In the genomic region with DNA sequence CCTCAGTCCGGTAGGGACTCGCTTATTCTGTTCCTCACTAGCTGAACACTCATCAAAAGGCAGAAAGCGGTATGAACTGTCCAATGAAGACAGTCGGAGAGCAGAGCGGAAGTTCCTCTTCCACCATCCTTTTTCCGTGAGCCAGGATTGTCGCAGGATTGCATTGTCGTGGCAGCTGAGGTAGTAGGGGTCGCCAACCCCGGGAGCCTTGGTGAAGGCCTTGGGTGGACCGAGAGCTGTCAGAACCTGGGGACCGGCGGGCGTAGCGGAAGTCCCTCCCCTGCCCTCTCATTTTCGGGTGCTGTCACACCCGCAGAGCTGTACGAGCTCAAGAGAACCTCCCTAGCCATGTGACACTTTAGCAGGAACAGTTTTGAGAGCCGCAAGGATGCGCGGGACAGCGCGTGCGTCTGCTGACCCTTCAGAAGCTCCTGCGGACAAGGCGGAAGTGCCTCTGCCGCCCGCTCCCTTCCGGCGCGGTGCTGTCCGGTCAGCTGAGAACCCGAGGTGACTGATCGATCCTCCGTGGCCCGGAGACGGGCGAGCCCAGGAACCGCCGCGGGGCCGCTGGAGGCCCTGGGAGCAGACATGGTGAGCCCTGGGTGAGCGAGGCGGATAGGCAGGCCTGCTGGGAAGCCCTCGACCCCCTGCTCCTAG, we compare ENCODE assay signal across 8 mouse cellular contexts. TPM values are rescaled to one million over a fixed set of nuclear protein-coding genes. Genes with fewer than 3 reads are reported as not detected.
DNase-seq lines count a peak whose midpoint lies in the region; ATAC-seq and TF ChIP-seq lines count a peak whose summit lies in the region.

A gene (plus strand): TSS at position 402 of the 657 bp plus-strand sequence.

- TF ChIP-seq POLR2A in CH12.LX (IDR thresholded peaks at IDR 0.05; ENCODE audit: low read depth, low read length): peak; percentile 53

- H3K9me3 ChIP-seq in CH12.LX (replicated peaks; ENCODE audit: low read length): peaks cover 13% of the 10 kb centered on the region
- peaks cover 12% of the 10 kb centered on the region; the same call in 1 of the 2 replicates for H3K9me3 ChIP-seq in forebrain, embryonic 11.5 days (ENCODE audit: control insufficient read depth, low read length)
- peaks cover 9% of the 10 kb centered on the region; the same call in 1 of the 2 replicates for H3K9me3 ChIP-seq in heart, embryonic 15.5 days (replicated peaks)
- peaks cover 7% of the 10 kb centered on the region for H3K9me3 ChIP-seq in liver, embryonic 13.5 days (replicated peaks)
- H3K9me3 ChIP-seq in stomach, embryonic 14.5 days (ENCODE audit: control insufficient read depth, low read depth, low read length): peaks cover 17% of the 10 kb centered on the region; the same call in 1 of the 2 replicates

- no peak within 1 kb of the TSS for H3K27ac ChIP-seq in CH12.LX (ENCODE audit: insufficient read depth, low read depth)
- H3K27ac ChIP-seq in forebrain, embryonic 11.5 days (ENCODE audit: low read depth, low read length): 0 out of 2 replicates have a peak within 1 kb of the TSS, but pooled peaks have one; percentile 12
- peak within 1 kb of the TSS; percentile 78 for H3K27ac ChIP-seq in heart, embryonic 15.5 days
- peak within 1 kb of the TSS; percentile 68 for H3K27ac ChIP-seq in liver, embryonic 13.5 days
- H3K27ac ChIP-seq in stomach, embryonic 14.5 days (ENCODE audit: low read length): peak within 1 kb of the TSS; percentile 77

- TF ChIP-seq RAD21 in CH12.LX (IDR thresholded peaks at IDR 0.05; ENCODE audit: low read depth, low read length): no peak

- H3K4me1 ChIP-seq in CH12.LX (ENCODE audit: control insufficient read depth in 1 of 2, insufficient read depth in 2 of 2): 0 out of 4 replicates have a peak, but pooled peaks cover 0 to 2% of the 10 kb centered on the region in 2 experiments
- H3K4me1 ChIP-seq in forebrain, embryonic 11.5 days (replicated peaks; ENCODE audit: control insufficient read depth, insufficient read depth, low read length): no peaks in the 10 kb centered on the region
- 0 out of 2 replicates have a peak, but pooled peaks cover 4% of the 10 kb centered on the region for H3K4me1 ChIP-seq in heart, embryonic 15.5 days (replicated peaks)
- peaks cover 9% of the 10 kb centered on the region; the same call in 1 of the 2 replicates for H3K4me1 ChIP-seq in liver, embryonic 13.5 days (replicated peaks)
- no peaks in the 10 kb centered on the region; the same call in 1 of the 2 replicates for H3K4me1 ChIP-seq in stomach, embryonic 14.5 days (ENCODE audit: control insufficient read depth, insufficient read depth, low read length)

- no peak for TF ChIP-seq EP300 in CH12.LX (IDR thresholded peaks at IDR 0.05; ENCODE audit: low read length)

- peak within 1 kb of the TSS; percentile 66 to 77 (median 69) for H3K4me3 ChIP-seq in CH12.LX (replicated peaks in 1 of 3; ENCODE audit: low read depth in 2 of 3, low read length in 2 of 3, poor library complexity in 1 of 3)
- H3K4me3 ChIP-seq in forebrain, embryonic 11.5 days (ENCODE audit: low read depth, low read length): peak within 1 kb of the TSS; percentile 60
- H3K4me3 ChIP-seq in heart, embryonic 15.5 days: peak within 1 kb of the TSS; percentile 73
- peak within 1 kb of the TSS; percentile 75 for H3K4me3 ChIP-seq in liver, embryonic 13.5 days (replicated peaks)
- peak within 1 kb of the TSS; percentile 68 for H3K4me3 ChIP-seq in stomach, embryonic 14.5 days (ENCODE audit: low read depth, low read length)

- peak; percentile 86 for ATAC-seq in forebrain, embryonic 11.5 days (replicated peaks; ENCODE audit: low FRiP score)
- peak; percentile 84 for ATAC-seq in heart, embryonic 15.5 days (replicated peaks; ENCODE audit: insufficient number of reproducible peaks, insufficient read depth, low FRiP score, low read depth)
- peak; percentile 92 for ATAC-seq in liver, embryonic 13.5 days (ENCODE audit: low read depth)
- ATAC-seq in stomach, embryonic 14.5 days (ENCODE audit: insufficient number of reproducible peaks, insufficient read depth, low FRiP score, low read depth): peak; percentile 89

- dilution Hi-C loops in CH12.LX (cut with MboI; ENCODE audit: extremely low pct_ligation_motif_present, extremely low pct_unique_long_range_greater_than_20kb, low sequenced_read_pairs): no loop called here

- peaks cover 11 to 18% of the 10 kb centered on the region in 2 experiments for H3K36me3 ChIP-seq in CH12.LX (replicated peaks in 1 of 2; ENCODE audit: control insufficient read depth in 1 of 2, insufficient read depth in 1 of 2, low read length in 1 of 2)
- H3K36me3 ChIP-seq in forebrain, embryonic 11.5 days (ENCODE audit: control insufficient read depth, insufficient read depth, low read length): peaks cover 3% of the 10 kb centered on the region
- H3K36me3 ChIP-seq in heart, embryonic 15.5 days: peaks cover 22% of the 10 kb centered on the region
- peaks cover 23% of the 10 kb centered on the region for H3K36me3 ChIP-seq in liver, embryonic 13.5 days
- H3K36me3 ChIP-seq in stomach, embryonic 14.5 days (ENCODE audit: control insufficient read depth, insufficient read depth, low read length): no peaks in the 10 kb centered on the region

- TF ChIP-seq CTCF in CH12.LX (conservative IDR thresholded peaks at IDR 0.05 in 1 of 2, IDR thresholded peaks at IDR 0.05 in 1 of 2; ENCODE audit: low read depth in 2 of 2, low read length in 2 of 2): no peak

- H3K4me2 ChIP-seq in CH12.LX (ENCODE audit: insufficient read depth, low read depth, poor library complexity, severe bottlenecking): peak within 1 kb of the TSS; percentile 33
- H3K4me2 ChIP-seq in forebrain, embryonic 11.5 days (ENCODE audit: low read depth, low read length, severe bottlenecking): peak within 1 kb of the TSS; percentile 92
- peak within 1 kb of the TSS; percentile 93 for H3K4me2 ChIP-seq in heart, embryonic 15.5 days
- peak within 1 kb of the TSS; percentile 87 for H3K4me2 ChIP-seq in liver, embryonic 13.5 days
- peak within 1 kb of the TSS; percentile 82 for H3K4me2 ChIP-seq in stomach, embryonic 14.5 days (replicated peaks; ENCODE audit: low read depth, low read length)

- 8% methylated on average over 38 of the region's 45 CpGs for WGBS in forebrain, embryonic 11.5 days
- WGBS in heart, embryonic 15.5 days: 4% methylated on average over 44 of the region's 45 CpGs
- WGBS in liver, embryonic 13.5 days (ENCODE audit: insufficient replicate concordance): 3% methylated on average over 45 of the region's 45 CpGs
- 5% methylated on average over 45 of the region's 45 CpGs for WGBS in stomach, embryonic 14.5 days

- 0 out of 2 replicates have a peak, but pooled peaks cover 2% of the 10 kb centered on the region for H3K79me2 ChIP-seq in CH12.LX (replicated peaks; ENCODE audit: control insufficient read depth, extremely low read depth, insufficient read depth, poor library complexity, severe bottlenecking)

- peak; percentile 42 for DNase-seq in CH12.LX (ENCODE audit: extremely low read depth)
- peak; percentile 60 for DNase-seq in c-Kit-positive CD71-positive TER-119-positive erythroid progenitor cells, embryonic 14.5 days (ENCODE audit: low spot score)
- DNase-seq in forebrain, embryonic 11.5 days (ENCODE audit: low spot score): peak; percentile 72
- peak; percentile 63 to 85 for DNase-seq in kidney, postnatal 25 days
- peak; percentile 44 for DNase-seq in liver, embryonic 13.5 days
- peak; percentile 58 to 69 for DNase-seq in natural killer cell, adult 2 months (ENCODE audit: low spot score in 2 of 2)

- in situ Hi-C loops in CH12.LX (cut with MboI; ENCODE audit: low pct_ligation_motif_present, low pct_unique_long_range_greater_than_20kb, low sequenced_read_pairs): no loop called here

- peak within 1 kb of the TSS; percentile 91 for H3K9ac ChIP-seq in CH12.LX (ENCODE audit: insufficient read depth, low read depth)
- peak within 1 kb of the TSS; percentile 87 for H3K9ac ChIP-seq in forebrain, embryonic 11.5 days (ENCODE audit: low read length)
- H3K9ac ChIP-seq in heart, embryonic 15.5 days: peak within 1 kb of the TSS; percentile 83
- peak within 1 kb of the TSS; percentile 83 for H3K9ac ChIP-seq in liver, embryonic 13.5 days
- H3K9ac ChIP-seq in stomach, embryonic 14.5 days (replicated peaks; ENCODE audit: low read depth, low read length): peak within 1 kb of the TSS; percentile 91

- H3K27me3 ChIP-seq in CH12.LX (replicated peaks): no peaks in the 10 kb centered on the region
- H3K27me3 ChIP-seq in forebrain, embryonic 11.5 days (ENCODE audit: control insufficient read depth, insufficient read depth, low read length): no peaks in the 10 kb centered on the region
- H3K27me3 ChIP-seq in heart, embryonic 15.5 days: no peaks in the 10 kb centered on the region
- H3K27me3 ChIP-seq in liver, embryonic 13.5 days: no peaks in the 10 kb centered on the region
- H3K27me3 ChIP-seq in stomach, embryonic 14.5 days (ENCODE audit: control insufficient read depth, insufficient read depth, low read length): no peaks in the 10 kb centered on the region

TF ChIP-seq in CH12.LX, 34 proteins besides CTCF, POLR2A, EP300 and RAD21 (continues in another document):
- TF ChIP-seq MYC (IDR thresholded peaks at IDR 0.05; ENCODE audit: low read depth, low read length) (no peak; the same call in 1 of the 2 replicates), MEF2A (IDR thresholded peaks at IDR 0.05; ENCODE audit: borderline replicate concordance, low read depth, low read length) (no peak), ZMIZ1 (IDR thresholded peaks at IDR 0.05; ENCODE audit: low read depth, low read length) (0 out of 2 replicates have a peak, but pooled peaks have one; percentile 25), USF1 (IDR thresholded peaks at IDR 0.05; ENCODE audit: low read depth, low read length) (peak; percentile 24; the same call in 1 of the 2 replicates), MAFK (IDR thresholded peaks at IDR 0.05; ENCODE audit: insufficient replicate concordance, low read length) (no peak), ELF1 (IDR thresholded peaks at IDR 0.05; ENCODE audit: low read depth, low read length) (peak; percentile 87), NRF1 (IDR thresholded peaks at IDR 0.05; ENCODE audit: low read depth, low read length) (peak; percentile 74), E2F4 (IDR thresholded peaks at IDR 0.05; ENCODE audit: insufficient replicate concordance, low read depth, low read length) (no peak), TCF12 (IDR thresholded peaks at IDR 0.05; ENCODE audit: low read depth, low read length) (peak; percentile 43; the same call in 1 of the 2 replicates), SIN3A (IDR thresholded peaks at IDR 0.05; ENCODE audit: low read length) (0 out of 2 replicates have a peak, but pooled peaks have one; percentile 36), MXI1 (IDR thresholded peaks at IDR 0.05; ENCODE audit: low read depth, low read length) (peak; percentile 34; the same call in 1 of the 2 replicates)

RNA-seq across cellular contexts. Expression of the gene that starts here (rescaled TPM):
- total RNA-seq in CH12.LX (2012; rRNA removed) (2.8 and 2.9 TPM in 2 replicates), CH12.LX (2014; rRNA removed) (3.6 and 4.5 TPM in 2 replicates)
- 0.94 and 1.4 TPM in 2 replicates for polyA plus RNA-seq in CH12.LX (2012; ENCODE audit: insufficient read length, low read depth)
- polyA plus RNA-seq in forebrain, embryonic 11.5 days (2014; fragmentation: Nextera tagmentation; extraction: Ambion mirVana): 5.8 and 6.2 TPM in 2 replicates
- 3.7 and 5.7 TPM in 2 replicates for polyA plus RNA-seq in heart, embryonic 15.5 days (2015; fragmentation: Nextera tagmentation; extraction: Ambion mirVana)
- polyA plus RNA-seq in liver, embryonic 13.5 days (2015; fragmentation: Nextera tagmentation; extraction: Ambion mirVana): 1.6 and 2.1 TPM in 2 replicates
- polyA plus RNA-seq in stomach, embryonic 14.5 days (2014; fragmentation: Nextera tagmentation; extraction: Ambion mirVana): 7.1 and 7.3 TPM in 2 replicates

Comparison
In these comparisons a context has a peak if more than half of its experiments do, and no peak if none do; other contexts are left out.
1. H3K4me2 ChIP-seq: peak in every context shown above with its lines; median percentile 93 in heart, embryonic 15.5 days; 92 in forebrain, embryonic 11.5 days; 87 in liver, embryonic 13.5 days; 82 in stomach, embryonic 14.5 days; 33 in CH12.LX.